Mouse (Mus musculus) cerebellum, adult 2 months (tissue): ENCODE measurements at regions not wholly inside any gene's neighbourhood (a gene's known extent, or its start where the extent isn't known, plus 50 kb on each side); places are given as distances from the start of the nearest gene placed in this dataset.

ENCODE experiments used
- CTCF ChIP-seq: fragments of 200-500 bp; IDR thresholded peaks from 2 replicates; pipeline ENCODE4 v1.5.1; 2011; ENCODE audit warnings: low read depth, mild to moderate bottlenecking, control low read depth, low read length, moderate library complexity, borderline replicate concordance; ENCODE audit not compliant: insufficient read depth
- POLR2A ChIP-seq: fragments of 200-500 bp; IDR thresholded peaks from 2 replicates; pipeline ENCODE4 v1.6.1; 2011; ENCODE audit warnings: low read length, control low read depth, borderline replicate concordance; ENCODE audit not compliant: insufficient read depth

DNA sequence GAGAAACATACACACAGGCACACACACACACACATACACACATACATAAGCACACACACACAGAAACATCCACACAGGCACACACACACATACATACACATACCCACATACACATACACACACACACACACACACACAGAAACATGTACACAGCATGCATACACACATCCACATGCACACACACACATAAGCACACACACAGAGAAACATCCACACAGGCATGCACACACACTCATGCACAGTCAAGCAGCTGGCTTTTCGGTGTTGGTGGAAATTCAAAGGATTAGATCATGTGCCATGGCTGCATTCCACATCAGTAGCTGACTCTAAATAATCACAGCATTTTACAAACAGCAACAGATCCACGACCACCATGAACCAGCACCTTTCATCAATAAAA is 78.9 kb downstream of the Pou4f1 start:
- TF ChIP-seq CTCF (no peak), POLR2A (no peak)
